Mouse (Mus musculus) megakaryocyte progenitor cell, adult 5-6 weeks (primary cell): Measurements from ENCODE around the gene Sash1. TPM values are rescaled to one million over a fixed set of nuclear protein-coding genes. Genes with fewer than 3 reads are reported as not detected.
A peak's percentile ranks its signal among the peaks of the same experiment; 100 is the strongest.

Experiments
- ATAC-seq: replicated peaks from 2 replicates; pipeline ENCODE4 v1.8.0; 2016; ENCODE audit warnings: mild to moderate bottlenecking, moderate TSS enrichment, inconsistent platforms; ENCODE audit not compliant: poor library complexity
- total RNA-seq, 2 experiments: library from RNA; stranded (forward) in 1 of 2; stranded (reverse) in 1 of 2; fragments of 157-497, 149-512 nt in 1 of 2; fragments of 200-1000 nt in 1 of 2; gene quantifications; 2 replicates each; pipeline versions ENCODE4 v1.2.3 to v1.2.4; 2015 to 2017

The Sash1 gene
- total RNA-seq, 2 experiments from 2014 or later = 2.7 to 4.2 TPM

- no peak for ATAC-seq
Observed at GRCm38 (mm10) chr10:8902412-8902811, 16.5 kb upstream of the Sash1 start.

DNA sequence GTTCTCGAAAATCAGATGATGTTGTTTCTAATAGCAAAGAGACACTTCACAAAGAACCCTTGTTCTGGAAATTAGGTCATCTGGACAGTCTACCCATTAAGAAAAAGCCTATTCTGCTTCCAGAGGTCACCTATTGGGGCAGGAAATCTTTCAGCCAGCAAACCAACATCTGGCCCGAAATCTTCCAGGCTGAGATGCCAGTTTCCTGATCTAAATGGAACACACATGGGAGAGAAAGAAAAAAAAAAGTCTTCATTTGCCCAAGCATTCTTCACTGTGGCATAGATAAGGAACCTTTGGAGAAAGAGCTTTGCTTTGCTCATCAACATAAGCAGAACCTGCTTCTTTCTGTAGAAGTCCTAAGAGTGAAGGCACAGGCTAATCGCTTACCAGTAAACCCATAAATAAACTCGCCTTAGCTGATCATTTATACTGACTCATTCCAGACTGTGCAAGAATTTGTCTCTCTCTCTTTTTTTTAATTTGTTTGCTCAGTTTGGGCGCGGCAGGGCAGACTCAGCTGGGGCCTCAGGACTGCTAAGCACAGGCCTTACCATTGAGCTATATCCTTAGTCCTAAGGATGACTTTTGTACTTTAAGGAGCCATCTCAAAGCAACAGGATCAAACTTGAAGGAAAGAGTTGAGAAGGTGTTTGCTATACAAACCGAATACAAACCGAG lies 13.1 kb upstream of the Sash1 start:
- no peak for ATAC-seq

- peak; percentile 31; the same call in 1 of the 2 replicates for ATAC-seq
Observed at GRCm38 (mm10) chr10:8898099-8898777, 12.4 kb upstream of the Sash1 start.

DNA sequence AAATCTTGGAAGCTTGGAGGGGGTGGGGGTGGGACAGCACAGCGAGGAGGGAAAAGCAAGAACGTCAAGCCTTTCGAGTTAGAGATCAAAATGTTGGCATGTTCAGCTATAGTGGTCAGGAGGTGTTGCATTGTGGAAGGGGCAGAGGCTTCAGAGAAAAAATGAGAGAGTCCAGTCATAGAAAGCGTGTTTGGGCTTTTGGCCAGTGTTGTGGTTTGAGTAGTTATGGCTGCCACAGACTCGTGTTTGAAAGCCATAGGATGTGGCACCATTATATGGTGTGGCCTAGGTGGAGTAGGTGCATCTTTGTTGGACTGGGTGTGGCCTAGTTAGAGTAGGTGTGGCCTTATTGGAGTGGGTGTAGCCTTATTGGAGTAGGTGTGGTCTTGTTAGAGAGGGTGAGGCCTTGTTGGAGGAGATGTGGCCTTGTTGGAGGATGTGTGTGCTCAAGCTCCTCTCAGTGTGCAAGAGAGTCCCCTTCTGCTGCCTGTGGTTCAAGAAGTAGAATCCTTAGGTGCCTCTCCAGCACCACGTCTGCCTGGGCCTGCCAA lies 9.2 kb upstream of the Sash1 start:
- 0 out of 2 replicates have a peak, but pooled peaks have one; percentile 17 for ATAC-seq

GRCm38 (mm10) chr10:8890511-8890910 lies 4.6 kb upstream of the Sash1 start:
- ATAC-seq = no peak

- ATAC-seq = no peak
Observed at GRCm38 (mm10) chr10:8889341-8889740, 3.5 kb upstream of the Sash1 start.

DNA sequence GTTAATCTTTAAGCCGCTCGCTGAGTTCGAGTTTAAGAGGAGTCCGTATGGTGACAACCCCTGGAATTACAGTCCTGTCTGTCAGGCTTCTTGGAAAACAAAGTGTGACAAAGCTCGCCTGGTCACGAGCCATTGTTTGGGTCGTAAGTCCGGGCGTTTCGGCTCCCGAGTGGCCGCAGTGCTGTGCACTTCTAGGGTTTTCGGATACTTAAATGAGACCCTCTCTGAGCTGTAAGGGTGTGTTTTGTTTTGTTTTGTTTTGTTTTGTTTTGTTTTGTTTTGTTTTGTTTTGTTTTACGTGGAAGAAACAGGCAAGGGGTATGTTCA lies 621 bp upstream of the Sash1 start:
- ATAC-seq = no peak

DNA sequence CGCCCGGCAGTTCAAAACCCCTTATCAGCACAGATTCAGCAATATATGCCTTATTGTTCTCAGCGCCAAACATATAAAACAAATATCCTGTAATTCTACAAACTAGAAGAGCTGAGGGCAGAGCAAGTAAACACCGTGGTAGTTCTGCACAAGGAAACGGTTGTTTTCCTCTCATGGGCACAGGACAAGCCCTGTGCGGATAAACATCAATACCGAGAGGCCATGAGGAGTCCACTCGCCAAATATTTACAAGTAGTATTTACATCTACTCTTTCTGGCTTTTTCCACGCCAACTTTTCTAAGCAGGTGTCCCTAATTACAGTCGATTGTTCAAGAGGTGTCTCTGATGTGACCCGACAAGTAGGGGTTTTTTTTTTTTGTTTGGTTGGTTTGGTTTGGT lies 669 bp downstream of the Sash1 start:
- ATAC-seq = no peak

DNA sequence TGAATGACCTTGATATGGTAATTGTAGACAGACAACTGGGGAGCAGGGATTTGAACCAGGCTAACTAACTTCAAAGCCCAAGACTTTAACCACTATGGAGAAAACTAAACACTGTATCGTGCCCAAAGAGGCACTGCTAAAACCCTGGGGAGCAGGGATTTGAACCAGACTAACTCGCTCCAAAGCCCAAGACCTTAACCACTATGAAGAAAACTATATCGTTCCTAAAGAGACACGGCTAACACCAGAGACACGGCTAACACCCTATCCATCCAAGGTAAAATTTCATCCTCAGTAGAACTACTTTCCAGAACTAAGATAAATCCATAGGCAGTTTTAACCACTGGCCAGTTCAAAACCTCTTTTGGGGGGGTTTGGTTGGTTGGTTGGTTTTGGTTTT lies 1.3 kb downstream of the Sash1 start:
- no peak for ATAC-seq

DNA sequence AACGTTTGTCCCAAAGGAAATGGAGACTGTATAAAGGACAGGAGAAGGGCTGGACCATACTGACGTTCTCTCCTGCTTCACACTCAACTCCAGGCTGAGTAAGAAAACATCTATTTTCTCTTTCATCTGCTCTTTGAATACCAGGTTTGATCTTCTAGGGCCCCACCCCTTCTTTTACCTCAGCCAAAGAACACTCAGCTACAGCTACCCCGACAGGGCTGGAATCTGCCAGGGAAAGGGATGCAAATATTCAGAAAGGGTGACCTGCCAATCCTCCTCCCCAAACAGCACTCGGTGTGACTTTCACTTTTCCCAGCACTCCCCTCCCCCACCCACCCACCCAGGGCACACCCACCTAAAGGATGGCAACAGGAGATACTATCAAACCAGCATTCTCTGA lies 2.2 kb downstream of the Sash1 start:
- ATAC-seq = no peak

DNA sequence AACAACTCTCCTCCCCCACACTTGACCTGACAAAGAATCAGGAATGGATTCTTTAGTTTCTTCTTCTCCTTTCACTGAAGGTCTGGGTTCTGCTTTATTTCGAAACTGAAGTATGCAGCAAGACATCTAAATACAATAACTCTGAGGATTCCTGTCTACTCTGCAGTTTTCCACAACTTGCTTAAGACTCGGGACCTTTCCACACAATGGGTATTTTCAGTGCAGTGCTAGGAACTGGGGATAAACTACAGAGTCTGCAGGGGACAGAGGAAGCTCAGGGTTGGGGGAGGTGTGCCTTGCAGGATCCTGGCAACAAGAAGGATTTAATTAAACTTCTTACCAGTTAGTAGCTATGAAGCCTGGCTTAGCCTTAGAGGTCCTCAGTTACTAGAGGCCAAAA lies 4.1 kb downstream of the Sash1 start:
- 0 out of 2 replicates have a peak, but pooled peaks have one; percentile 6 for ATAC-seq

DNA sequence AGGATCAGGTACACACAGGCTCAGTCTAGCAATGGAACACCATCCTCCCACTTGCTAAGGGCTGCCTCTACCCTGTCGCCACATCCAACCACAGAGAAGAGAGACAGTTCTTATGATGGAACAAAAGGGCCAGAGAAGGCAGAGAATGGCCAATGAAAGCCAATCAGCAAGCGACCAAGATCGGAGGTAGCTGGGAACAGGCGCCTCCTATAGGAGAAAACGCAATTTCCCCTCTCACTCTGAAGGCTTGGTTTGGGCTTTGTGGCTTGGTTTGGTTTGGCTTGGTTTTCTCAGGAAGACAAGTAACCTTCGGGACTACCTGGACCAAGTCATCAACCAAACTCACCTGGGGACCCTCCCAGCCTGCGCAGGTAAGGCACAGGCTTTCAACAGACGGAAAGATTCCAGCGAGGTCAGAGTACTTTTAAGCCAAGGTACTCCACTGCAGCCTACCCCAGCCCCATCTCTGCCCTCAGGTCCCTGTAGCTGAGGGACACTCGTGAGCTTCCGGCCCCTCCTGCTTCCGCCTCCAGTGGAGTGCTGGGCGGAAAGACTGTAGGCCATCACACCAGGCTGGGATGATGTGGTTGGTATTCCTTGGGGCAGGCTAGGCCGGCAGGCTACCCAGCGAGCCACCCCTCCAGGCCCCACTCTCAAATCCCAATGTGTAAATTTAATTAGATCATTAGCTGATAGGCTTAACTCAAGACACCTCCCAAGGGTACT lies 4.8 kb downstream of the Sash1 start:
- no peak for ATAC-seq

GRCm38 (mm10) chr10:8878824-8879223 lies 7.0 kb downstream of the Sash1 start:
- ATAC-seq = peak; percentile 56

DNA sequence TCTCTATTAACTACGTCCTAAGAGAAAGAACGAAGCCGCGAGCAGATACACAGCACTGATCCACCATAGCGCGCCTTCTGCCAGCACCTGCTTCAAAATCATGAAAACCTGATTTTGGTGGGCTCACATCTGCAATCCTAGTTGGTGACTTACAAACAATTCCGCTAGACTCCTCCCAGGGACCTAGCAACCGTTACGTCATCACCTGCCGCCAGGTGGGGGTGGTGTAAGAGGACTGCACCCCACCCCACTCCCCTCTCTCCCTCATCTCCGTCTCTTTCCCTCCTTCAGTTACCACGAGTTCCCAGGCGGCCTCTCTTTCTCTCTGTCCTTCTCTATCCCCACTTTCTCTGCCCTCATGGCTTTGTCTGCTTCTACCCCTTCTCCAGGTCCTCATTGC lies 7.5 kb downstream of the Sash1 start:
- peak; percentile 30; the same call in 1 of the 2 replicates for ATAC-seq

GRCm38 (mm10) chr10:8873631-8874370 lies 12.1 kb downstream of the Sash1 start:
- no peak; the same call in 1 of the 2 replicates for ATAC-seq

DNA sequence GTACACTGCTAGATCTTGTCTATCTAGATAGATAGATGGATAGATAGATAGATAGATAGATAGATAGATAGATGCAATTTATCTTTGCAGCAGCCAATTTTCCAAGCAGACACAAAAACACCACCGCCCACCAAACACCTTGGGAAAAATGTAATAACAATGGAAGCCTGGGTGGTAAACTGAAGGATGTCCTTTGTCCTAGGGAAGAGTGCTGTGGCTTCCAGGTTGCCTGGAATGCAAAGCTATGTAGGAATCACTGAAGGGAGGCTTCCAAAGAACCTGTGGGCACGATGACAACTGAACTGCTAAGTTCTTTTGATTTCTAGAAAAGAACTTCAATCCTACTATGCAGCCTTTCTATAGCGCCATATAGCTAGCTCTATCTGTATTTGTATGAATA lies 13.1 kb downstream of the Sash1 start:
- no peak for ATAC-seq

GRCm38 (mm10) chr10:8871935-8872334 lies 13.9 kb downstream of the Sash1 start:
- no peak for ATAC-seq

DNA sequence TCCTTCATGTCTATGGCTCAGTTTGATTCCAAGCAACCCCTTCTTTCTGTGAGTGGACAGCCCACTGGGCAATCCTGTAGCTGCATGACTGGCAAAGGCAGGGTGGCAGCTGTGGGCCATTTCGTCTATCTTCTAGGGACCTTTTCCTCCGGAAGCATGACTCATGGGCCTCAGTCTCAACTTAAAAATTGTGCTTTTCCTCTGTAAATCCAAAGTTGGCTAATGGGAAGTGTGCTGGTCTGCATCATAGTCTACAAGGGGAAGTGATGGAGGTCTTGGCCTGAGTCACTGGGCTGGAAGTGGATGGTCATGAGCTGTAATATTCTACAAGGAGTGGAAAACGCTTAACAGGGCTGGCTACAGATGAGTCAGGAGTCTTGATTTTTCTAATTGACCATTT lies 15.5 kb downstream of the Sash1 start:
- ATAC-seq = peak; percentile 83

GRCm38 (mm10) chr10:8866062-8866642 lies 19.7 kb downstream of the Sash1 start:
- ATAC-seq = no peak

GRCm38 (mm10) chr10:8860655-8861054 lies 25.2 kb downstream of the Sash1 start:
- ATAC-seq = no peak

DNA sequence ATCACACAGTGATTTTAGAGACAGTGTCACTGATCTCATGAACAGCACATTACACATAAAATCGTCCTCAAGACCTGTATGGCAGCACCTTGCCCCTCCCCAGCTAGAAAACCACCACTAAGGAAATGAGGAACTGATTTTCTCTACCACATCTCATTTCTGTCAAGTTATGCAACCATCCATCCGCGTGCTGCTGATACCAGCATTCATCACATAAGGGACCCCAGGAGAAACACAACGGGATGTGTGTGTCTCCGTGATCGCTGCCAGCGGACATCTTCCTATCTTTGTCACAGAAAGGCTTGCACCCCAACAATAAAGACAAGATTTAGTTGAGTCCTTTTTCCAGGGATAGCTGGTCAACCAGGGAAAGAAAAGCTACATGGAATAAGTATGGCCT lies 27.2 kb downstream of the Sash1 start:
- ATAC-seq = peak; percentile 98
